Mouse (Mus musculus) lung, postnatal 0 days (tissue): Measurements from ENCODE around the gene Slc10a1. TPM values are rescaled to one million over a fixed set of nuclear protein-coding genes. Genes with fewer than 3 reads are reported as not detected.

Source experiments
- ATAC-seq: fragments of 200-750 bp; cut with Nextera tagmentation; 2 replicates; pipeline ENCODE4 v1.8.0; 2017; ENCODE audit warnings: moderate library complexity
- DNase-seq: peaks from one replicate; pipeline ENCODE4 v3.0.0-alpha.2; 2016; ENCODE audit warnings: low spot score
- H3K27ac ChIP-seq: fragments of 300-500 bp; sonication (generic); 2 replicates; pipeline ENCODE4 v1.5.1; 2014; ENCODE audit warnings: antibody characterized with exemption, mild to moderate bottlenecking, low read length, mixed read lengths
- H3K27me3 ChIP-seq: fragments of 300-500 bp; sonication (generic); replicated peaks from 2 replicates; pipeline ENCODE4 v1.6.1; 2014; ENCODE audit warnings: low read length, mixed read lengths; ENCODE audit not compliant: insufficient read depth
- H3K36me3 ChIP-seq: fragments of 300-500 bp; sonication (generic); 2 replicates; pipeline ENCODE4 v1.6.1; 2014; ENCODE audit warnings: low read length, mixed read lengths; ENCODE audit not compliant: insufficient read depth
- H3K4me1 ChIP-seq: fragments of 300-500 bp; sonication (generic); 2 replicates; pipeline ENCODE4 v1.6.1; 2014; ENCODE audit warnings: antibody characterized with exemption, low read depth, low read length, mixed read lengths; ENCODE audit not compliant: insufficient read depth
- H3K4me2 ChIP-seq: fragments of 300-500 bp; sonication (generic); replicated peaks from 2 replicates; pipeline ENCODE4 v1.6.1; 2014; ENCODE audit warnings: low read depth, mild to moderate bottlenecking, low read length, moderate library complexity, mixed read lengths
- H3K4me3 ChIP-seq: fragments of 300-500 bp; sonication (generic); 2 replicates; pipeline ENCODE4 v1.5.1; 2014; ENCODE audit warnings: low read depth, low read length
- H3K9ac ChIP-seq: fragments of 300-500 bp; sonication (generic); replicated peaks from 2 replicates; pipeline ENCODE4 v1.6.1; 2014; ENCODE audit warnings: low read depth, mild to moderate bottlenecking
- H3K9me3 ChIP-seq: fragments of 300-500 bp; sonication (generic); 2 replicates; pipeline ENCODE4 v1.6.1; 2016; ENCODE audit warnings: low read length, mixed read lengths
- CTCF ChIP-seq: IDR thresholded peaks from 2 replicates; pipeline ENCODE4 v1.5.1; 2016; ENCODE audit warnings: antibody characterized with exemption, mild to moderate bottlenecking
- EP300 ChIP-seq: IDR thresholded peaks from 2 replicates; pipeline ENCODE4 v1.6.1; 2016; ENCODE audit warnings: antibody characterized with exemption, mild to moderate bottlenecking, control low read depth
- WGBS: fragments of 180-500 bp; shearing (Covaris S2); extraction: QIAGEN DNeasy Blood & Tissue Kit; methylation state at CpG from one replicate; pipeline ENCODE4 v1.1.7; 2014; 5-methylcytosine and 5-hydroxymethylcytosine counted together
- polyA plus RNA-seq: library from polyadenylated mRNA; unstranded; fragments of >200 nt; fragmentation: Nextera tagmentation; extraction: Ambion mirVana; gene quantifications from 2 replicates; pipeline ENCODE4 v1.2.1, GENCODE M21; 2015

The Slc10a1 gene
- polyA plus RNA-seq, 1 experiment from 2014 or later: 0.47 TPM

GRCm38 (mm10) chr12:80991806-80992205 lies 23.3 kb upstream of the Slc10a1 start:
- H3K4me1 ChIP-seq: no peaks in the 10 kb centered on the region
- no peaks in the 10 kb centered on the region for H3K27me3 ChIP-seq
- H3K9ac ChIP-seq: no peak overlapping the region
- H3K36me3 ChIP-seq: no peaks in the 10 kb centered on the region
- H3K4me3 ChIP-seq: no peak overlapping the region
- no peaks in the 10 kb centered on the region for H3K9me3 ChIP-seq
- TF ChIP-seq EP300: no peak
- no peak for TF ChIP-seq CTCF
- ATAC-seq (no peak), DNase-seq (no peak)
- WGBS: 72% methylated on average over 10 of the region's 10 CpGs
- no peak overlapping the region for H3K27ac ChIP-seq
- H3K4me2 ChIP-seq: no peak overlapping the region

DNA sequence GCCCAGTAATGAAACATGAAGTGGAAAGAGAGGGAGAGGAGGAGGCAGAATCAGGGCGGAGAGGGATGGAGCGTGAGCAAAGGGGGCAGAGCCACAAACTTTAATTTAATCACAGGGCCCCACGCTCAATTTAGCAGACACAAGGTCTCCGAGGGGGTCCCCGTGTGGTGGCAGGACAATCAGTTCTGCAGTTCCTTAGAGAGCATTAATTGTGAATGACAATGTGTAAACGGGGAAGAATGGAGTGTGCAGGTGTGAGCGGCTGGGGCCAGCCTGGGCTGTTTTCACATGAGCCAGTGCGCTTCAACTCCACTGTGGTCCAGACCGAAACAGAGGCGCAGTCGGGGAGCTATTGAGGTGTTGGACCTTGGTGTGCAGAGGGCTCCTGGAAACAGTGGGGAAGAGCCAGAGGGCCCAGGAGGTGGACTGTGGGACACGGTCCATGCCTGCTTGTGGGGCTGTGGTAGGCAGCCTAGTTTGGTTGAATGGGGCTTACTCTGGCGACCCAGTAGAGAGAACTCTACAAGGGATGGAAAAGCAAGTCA lies 22.5 kb upstream of the Slc10a1 start:
- TF ChIP-seq EP300 (no peak), CTCF (no peak)

GRCm38 (mm10) chr12:80988286-80988685 lies 19.8 kb upstream of the Slc10a1 start:
- DNase-seq (no peak), ATAC-seq (no peak)
- Histone ChIP-seq H3K27me3 (no peaks in the 10 kb centered on the region), H3K4me1 (no peaks in the 10 kb centered on the region), H3K27ac (no peak overlapping the region), H3K36me3 (no peaks in the 10 kb centered on the region), H3K9ac (no peak overlapping the region), H3K9me3 (no peaks in the 10 kb centered on the region), H3K4me2 (no peak overlapping the region), H3K4me3 (no peak overlapping the region)
- WGBS: 75% methylated on average over 3 of the region's 3 CpGs
- TF ChIP-seq EP300 (no peak), CTCF (no peak)

More for the DNA sequence above, 22.5 kb upstream of the Slc10a1 start:
- Histone ChIP-seq H3K9me3 (no peaks in the 10 kb centered on the region), H3K27me3 (no peaks in the 10 kb centered on the region), H3K4me1 (no peaks in the 10 kb centered on the region), H3K27ac (no peak overlapping the region), H3K4me2 (no peak overlapping the region), H3K36me3 (no peaks in the 10 kb centered on the region), H3K9ac (no peak overlapping the region), H3K4me3 (no peak overlapping the region)
- no peak for DNase-seq
- 83% methylated on average over 13 of the region's 13 CpGs for WGBS
- no peak for ATAC-seq

DNA sequence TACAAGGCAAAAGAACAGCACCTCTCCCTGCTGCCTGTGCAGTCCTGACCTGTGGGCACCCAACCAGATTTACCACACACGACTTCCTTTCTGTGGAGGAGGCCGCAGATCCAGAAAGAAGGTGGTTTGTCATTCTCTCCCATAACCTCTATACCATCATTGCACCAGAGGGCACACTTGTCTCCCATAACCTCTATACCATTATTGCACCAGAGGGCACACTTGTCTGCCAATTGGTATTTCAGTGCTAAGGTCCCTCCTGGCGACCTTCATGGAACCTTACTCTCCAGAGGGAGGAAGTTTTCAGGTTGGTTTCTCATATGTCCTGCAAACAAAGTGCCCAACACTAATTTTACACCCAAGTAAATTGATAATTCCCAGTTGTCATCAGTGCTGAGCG lies 18.1 kb upstream of the Slc10a1 start:
- H3K4me1 ChIP-seq: no peaks in the 10 kb centered on the region
- WGBS: 75% methylated on average over 4 of the region's 4 CpGs

DNA sequence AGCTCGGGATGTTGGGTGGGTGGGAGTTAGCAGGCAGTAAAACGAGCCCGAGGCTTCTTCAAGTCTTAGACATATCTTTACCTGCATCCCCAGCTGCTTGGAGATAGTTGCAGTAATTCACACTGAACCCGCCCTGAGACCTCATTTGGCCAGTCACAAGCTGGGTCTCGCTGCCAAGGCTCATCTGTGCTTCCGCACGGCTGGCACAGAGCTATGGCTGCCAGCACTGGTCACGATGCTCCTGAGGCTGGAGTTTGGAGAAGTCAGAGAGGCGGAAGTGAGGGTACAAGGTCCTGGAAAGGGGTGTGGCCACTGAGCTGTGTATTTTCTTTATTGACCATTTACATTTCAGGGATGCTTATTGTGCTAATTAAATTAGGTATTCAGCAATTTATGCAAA lies 15.2 kb upstream of the Slc10a1 start:
- Histone ChIP-seq H3K4me1 (no peaks in the 10 kb centered on the region), H3K4me2 (no peak overlapping the region), H3K27me3 (no peaks in the 10 kb centered on the region), H3K36me3 (no peaks in the 10 kb centered on the region), H3K9me3 (no peaks in the 10 kb centered on the region), H3K27ac (no peak overlapping the region), H3K4me3 (no peak overlapping the region), H3K9ac (no peak overlapping the region)
- no peak for TF ChIP-seq EP300
- no peak for TF ChIP-seq CTCF
- 61% methylated on average over 9 of the region's 9 CpGs for WGBS
- ATAC-seq (no peak), DNase-seq (no peak)

More for the DNA sequence above, 18.1 kb upstream of the Slc10a1 start:
- H3K27ac ChIP-seq: no peak overlapping the region
- H3K4me3 ChIP-seq: no peak overlapping the region
- DNase-seq (no peak), ATAC-seq (no peak)
- H3K9me3 ChIP-seq: no peaks in the 10 kb centered on the region
- no peak for TF ChIP-seq EP300
- TF ChIP-seq CTCF: 0 out of 2 replicates have a peak, but pooled peaks have one; percentile 12
- H3K9ac ChIP-seq: no peak overlapping the region
- no peak overlapping the region for H3K4me2 ChIP-seq
- no peaks in the 10 kb centered on the region for H3K27me3 ChIP-seq
- no peaks in the 10 kb centered on the region for H3K36me3 ChIP-seq

DNA sequence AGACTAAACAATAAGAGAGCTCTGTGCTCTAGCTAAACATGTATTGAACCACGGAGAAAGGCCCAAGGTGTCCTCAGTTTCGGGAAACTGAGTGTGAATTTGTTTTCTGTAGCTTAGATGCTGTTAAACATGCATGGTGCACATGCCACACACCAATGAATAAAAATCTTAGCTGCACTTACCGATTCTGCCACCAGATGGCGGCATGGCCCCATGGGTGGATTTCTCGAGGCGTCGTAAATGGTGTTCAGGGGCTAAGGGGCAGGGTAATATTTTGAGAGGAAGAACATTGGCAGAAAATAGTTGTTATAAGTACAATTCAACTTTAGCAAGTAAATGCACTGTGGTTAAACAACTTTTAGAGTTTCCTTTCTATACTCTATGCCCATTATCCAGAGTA lies 13.8 kb upstream of the Slc10a1 start:
- Histone ChIP-seq H3K27me3 (no peaks in the 10 kb centered on the region), H3K4me1 (no peaks in the 10 kb centered on the region), H3K9ac (no peak overlapping the region), H3K27ac (no peak overlapping the region), H3K4me2 (no peak overlapping the region), H3K36me3 (no peaks in the 10 kb centered on the region), H3K4me3 (no peak overlapping the region), H3K9me3 (no peaks in the 10 kb centered on the region)
- TF ChIP-seq EP300: no peak
- peak; percentile 97 for TF ChIP-seq CTCF
- WGBS: 2% methylated on average over 7 of the region's 7 CpGs
- ATAC-seq: no peak
- DNase-seq: peak; percentile 40
